Mouse (Mus musculus) heart, postnatal 36 days (tissue): ENCODE data around the gene Eapp. TPM values are rescaled to one million over a fixed set of nuclear protein-coding genes. Genes with fewer than 3 reads are reported as not detected.
"Not testable (repeated sequence)": the region's sequence is repeated elsewhere in the genome, so short reads cannot be mapped to it uniquely, and the experiment has no call there.

ENCODE experiments used
- DNase-seq, 2 experiments: peaks; one replicate each; pipeline ENCODE4 v3.0.0; 2021 to 2022
- intact Hi-C: fragments of 180-260 bp; cut with DNase I; formaldehyde crosslinking; loops from one replicate; pipeline ENCODE4 v1.15.1; 2025
- total RNA-seq, 2 experiments: library from RNA; stranded (reverse); gene quantifications; 2 replicates each; pipeline ENCODE4 v1.2.3; 2021

Eapp gene
- 10 to 100 TPM; 29.2 to 29.4 TPM for total RNA-seq

GRCm38 (mm10) chr12:54695511-54696241 lies at the start of gene Eapp:
Gene Eapp, minus strand, starts transcription at chr12:54695897.
- intact Hi-C loops = loop anchor here (1.0 to 10.0 kb wide), 2 partner anchors 39 to 609 kb away; partner anchors contain the start of genes Ppp2r3c and Sptssa

GRCm38 (mm10) chr12:54738661-54739243 lies 43.1 kb upstream of the Eapp start:
- peak in 1 of 2 experiments; percentile 12 for DNase-seq
- intact Hi-C loops = not testable (repeated sequence)

More at GRCm38 (mm10) chr12:54695511-54696241, at the start of gene Eapp:
- DNase-seq = peak; percentile 94 to 96

GRCm38 (mm10) chr12:54737891-54738660 lies 42.4 kb upstream of the Eapp start:
- DNase-seq, intact Hi-C loops: not testable (repeated sequence)

- DNase-seq = peak in 1 of 2 experiments; percentile 17
- intact Hi-C loops = not testable (repeated sequence)
Observed at GRCm38 (mm10) chr12:54734307-54735131, 38.8 kb upstream of the Eapp start.

- intact Hi-C loops, DNase-seq: not testable (repeated sequence)
Observed at GRCm38 (mm10) chr12:54729140-54730059, 33.7 kb upstream of the Eapp start.

GRCm38 (mm10) chr12:54718871-54719786 lies 23.4 kb upstream of the Eapp start:
- intact Hi-C loops, DNase-seq: not testable (repeated sequence)

GRCm38 (mm10) chr12:54717516-54717915 lies 21.8 kb upstream of the Eapp start:
- intact Hi-C loops, DNase-seq: not testable (repeated sequence)

GRCm38 (mm10) chr12:54713822-54714626 lies 18.3 kb upstream of the Eapp start:
- DNase-seq = peak; percentile 43 to 46
- intact Hi-C loops = not testable (repeated sequence)

GRCm38 (mm10) chr12:54710494-54710879 lies 14.8 kb upstream of the Eapp start:
- DNase-seq, intact Hi-C loops: not testable (repeated sequence)

- DNase-seq = not testable (repeated sequence)
Observed at GRCm38 (mm10) chr12:54709691-54710493, 14.2 kb upstream of the Eapp start.

GRCm38 (mm10) chr12:54699394-54699793 lies 3.7 kb upstream of the Eapp start:
- intact Hi-C loops = loop anchor here (10.0 kb wide), 1 partner anchor 605 kb away; the partner anchor contains the start of gene Ppp2r3c

More at GRCm38 (mm10) chr12:54709691-54710493, 14.2 kb upstream of the Eapp start:
- intact Hi-C loops = not testable (repeated sequence)

GRCm38 (mm10) chr12:54697791-54698250 lies 2.1 kb upstream of the Eapp start:
- DNase-seq = no peak
- intact Hi-C loops = loop anchor here (10.0 kb wide), 1 partner anchor 607 kb away; the partner anchor contains the start of gene Ppp2r3c

More at GRCm38 (mm10) chr12:54699394-54699793, 3.7 kb upstream of the Eapp start:
- DNase-seq = no peak

GRCm38 (mm10) chr12:54697003-54697597 lies 1.4 kb upstream of the Eapp start:
- intact Hi-C loops = loop anchor here (10.0 kb wide), 1 partner anchor 608 kb away; the partner anchor contains the start of gene Ppp2r3c
- DNase-seq = peak in 1 of 2 experiments; percentile 17

- peak; percentile 91 for DNase-seq
- intact Hi-C loops = loop anchor here (10.0 kb wide), 1 partner anchor 608 kb away; the partner anchor contains the start of gene Ppp2r3c
Observed at GRCm38 (mm10) chr12:54696242-54697002, 725 bp upstream of the Eapp start.
